Mouse (Mus musculus) fat pad, adult 2 months (tissue): Measurements from ENCODE around the gene Gpt2.

Experiments used
- DNase-seq: peaks from one replicate; pipeline ENCODE4 v3.0.0-alpha.2; 2011; ENCODE audit warnings: low read depth, low spot score; ENCODE audit errors: extremely low read depth

Gene Gpt2

DNA sequence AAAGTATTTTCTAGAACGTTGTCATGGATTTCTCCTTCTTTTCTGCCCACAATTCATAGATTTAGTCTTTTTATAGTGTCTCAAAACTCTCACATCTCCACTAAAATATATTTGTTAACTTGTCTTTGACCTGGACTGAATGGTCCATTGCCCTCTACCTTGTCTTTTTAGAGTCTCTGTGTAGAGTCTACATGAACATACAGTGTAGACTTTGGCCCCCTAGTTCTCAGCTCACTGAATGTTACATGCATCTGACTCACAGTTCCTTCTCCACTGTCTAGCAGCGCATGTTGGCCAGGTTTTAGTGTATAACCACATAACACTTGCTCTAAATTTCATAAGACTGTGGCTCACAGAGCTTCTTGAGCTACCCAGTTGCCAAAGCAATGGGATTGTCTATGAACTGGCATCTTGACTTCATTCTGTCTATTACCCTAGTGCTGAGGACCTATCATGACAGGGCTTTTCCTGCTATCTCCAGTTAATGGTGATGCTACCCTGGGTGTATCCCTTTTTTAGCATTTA is 81.7 kb downstream of the Gpt2 start:
- no peak for DNase-seq
